17 mouse cellular contexts compared by ENCODE assay signal in genomic region chr4:142803819-142804218, GRCm38 (mm10).
DNase-seq lines count a peak whose midpoint lies in the region; ATAC-seq and TF ChIP-seq lines count a peak whose summit lies in the region.
"Had no signal": no experiment of that assay in that cellular context is flagged by ENCODE, and none has a peak within 500 bp of the region (broad histone marks: within the 10 kb centered on the region; RNA-seq: fewer than 3 reads in every experiment).

No protein-coding gene starts in this region.

- intact Hi-C loops in gastrocnemius, postnatal 36 days (cut with DNase I): no loop called here

- H3K4me2 ChIP-seq in heart, embryonic 11.5 days: no peak overlapping the region
- no peak overlapping the region for H3K4me2 ChIP-seq in lung, embryonic 14.5 days
- no peak overlapping the region for H3K4me2 ChIP-seq in midbrain, embryonic 14.5 days (ENCODE audit: low read length)
- no peak overlapping the region for H3K4me2 ChIP-seq in midbrain, postnatal 0 days (ENCODE audit: low read depth, low read length, poor library complexity, severe bottlenecking)
- H3K4me2 ChIP-seq: forebrain, embryonic 15.5 days; hindbrain, embryonic 12.5 days had no signal

- H3K27ac ChIP-seq in heart, embryonic 11.5 days (ENCODE audit: low read depth, low read length): no peak overlapping the region
- H3K27ac ChIP-seq in lung, embryonic 14.5 days (ENCODE audit: low read depth): no peak overlapping the region
- H3K27ac ChIP-seq in midbrain, embryonic 14.5 days (replicated peaks; ENCODE audit: low read depth, low read length): no peak overlapping the region
- no peak overlapping the region for H3K27ac ChIP-seq in midbrain, postnatal 0 days (ENCODE audit: low read depth, low read length)
- H3K27ac ChIP-seq: embryonic facial prominence, embryonic 10.5 days; forebrain, embryonic 15.5 days; heart, embryonic 10.5 days; hindbrain, embryonic 12.5 days had no signal

- H3K4me1 ChIP-seq in heart, embryonic 11.5 days (ENCODE audit: control insufficient read depth, insufficient read depth, low read length): no peaks in the 10 kb centered on the region
- no peaks in the 10 kb centered on the region for H3K4me1 ChIP-seq in lung, embryonic 14.5 days (ENCODE audit: insufficient read depth)
- H3K4me1 ChIP-seq in lung, adult 2 months (ENCODE audit: control insufficient read depth, insufficient read depth, low read length): no peaks in the 10 kb centered on the region
- peaks cover 4% of the 10 kb centered on the region; the same call in 1 of the 2 replicates for H3K4me1 ChIP-seq in midbrain, embryonic 14.5 days (ENCODE audit: control insufficient read depth, insufficient read depth, low read length)
- H3K4me1 ChIP-seq in midbrain, postnatal 0 days (ENCODE audit: insufficient read depth, low read length): no peaks in the 10 kb centered on the region
- H3K4me1 ChIP-seq: heart, embryonic 10.5 days had no signal

- no peak overlapping the region for H3K9ac ChIP-seq in heart, embryonic 11.5 days (ENCODE audit: low read depth, low read length)
- no peak overlapping the region for H3K9ac ChIP-seq in lung, embryonic 14.5 days
- H3K9ac ChIP-seq in midbrain, embryonic 14.5 days (replicated peaks; ENCODE audit: low read length): no peak overlapping the region
- H3K9ac ChIP-seq in midbrain, postnatal 0 days (replicated peaks; ENCODE audit: low read length, poor library complexity, severe bottlenecking): no peak overlapping the region
- H3K9ac ChIP-seq: forebrain, embryonic 15.5 days; hindbrain, embryonic 12.5 days had no signal

- no peak for TF ChIP-seq CTCF in lung, embryonic 14.5 days (IDR thresholded peaks at IDR 0.05; ENCODE audit: low read depth)
- TF ChIP-seq CTCF in lung, adult 2 months (IDR thresholded peaks at IDR 0.05; ENCODE audit: insufficient read depth, low read length): no peak
- no peak for TF ChIP-seq CTCF in midbrain, postnatal 0 days (IDR thresholded peaks at IDR 0.05)

- DNase-seq in heart, adult 11 months: peak; percentile 76
- peak; percentile 28 for DNase-seq in lung, embryonic 14.5 days
- no peak for DNase-seq in lung, adult 2 months
- DNase-seq in midbrain, embryonic 14.5 days: peak; percentile 29
- DNase-seq in midbrain, postnatal 0 days (ENCODE audit: low spot score): no peak
- peak; percentile 22 for DNase-seq in skeletal muscle tissue, adult 2 months (ENCODE audit: low read depth, low spot score)
- DNase-seq in gastrocnemius, postnatal 36 days: no peak
- DNase-seq: adrenal gland, adult 2 months; adrenal gland, postnatal 25 days; cerebellum, adult 8-10 months had no signal

- H3K4me3 ChIP-seq in heart, embryonic 11.5 days (ENCODE audit: low read depth, low read length): no peak overlapping the region
- H3K4me3 ChIP-seq in lung, embryonic 14.5 days (ENCODE audit: low read depth, low read length): no peak overlapping the region
- H3K4me3 ChIP-seq in lung, adult 2 months (replicated peaks; ENCODE audit: extremely low read depth, low read depth, low read length): no peak overlapping the region
- no peak overlapping the region for H3K4me3 ChIP-seq in midbrain, embryonic 14.5 days (replicated peaks; ENCODE audit: low read depth, low read length)
- no peak overlapping the region for H3K4me3 ChIP-seq in midbrain, postnatal 0 days (ENCODE audit: low read depth, low read length)
- H3K4me3 ChIP-seq: embryonic facial prominence, embryonic 10.5 days; forebrain, embryonic 15.5 days; heart, embryonic 10.5 days; hindbrain, embryonic 12.5 days had no signal

- no peaks in the 10 kb centered on the region for H3K9me3 ChIP-seq in heart, embryonic 11.5 days (replicated peaks; ENCODE audit: control insufficient read depth, low read length)
- no peaks in the 10 kb centered on the region for H3K9me3 ChIP-seq in lung, embryonic 14.5 days (ENCODE audit: low read depth, low read length)
- no peaks in the 10 kb centered on the region for H3K9me3 ChIP-seq in midbrain, embryonic 14.5 days (ENCODE audit: control insufficient read depth, low read length)
- H3K9me3 ChIP-seq in midbrain, postnatal 0 days (ENCODE audit: low read length): no peaks in the 10 kb centered on the region
- H3K9me3 ChIP-seq: embryonic facial prominence, embryonic 10.5 days; forebrain, embryonic 15.5 days; heart, embryonic 10.5 days; hindbrain, embryonic 12.5 days had no signal

- TF ChIP-seq POLR2A in lung, adult 2 months (IDR thresholded peaks at IDR 0.05; ENCODE audit: borderline replicate concordance, extremely low read depth, low read depth, low read length): no peak

- ATAC-seq in heart, embryonic 11.5 days (replicated peaks; ENCODE audit: insufficient number of reproducible peaks, low FRiP score, low TSS enrichment): no peak
- no peak for ATAC-seq in lung, embryonic 14.5 days (ENCODE audit: insufficient read depth)
- ATAC-seq in midbrain, embryonic 14.5 days (ENCODE audit: low FRiP score, low TSS enrichment): no peak
- no peak for ATAC-seq in midbrain, postnatal 0 days (ENCODE audit: low FRiP score)
- ATAC-seq: forebrain, embryonic 15.5 days; hindbrain, embryonic 16.5 days; inflammation-experienced regulatory T-cells, adult 6 months had no signal

- WGBS in heart, embryonic 11.5 days (ENCODE audit: insufficient replicate concordance): 75% methylated on average over 2 of the region's 2 CpGs
- 85% methylated on average over 2 of the region's 2 CpGs for WGBS in lung, embryonic 14.5 days
- WGBS in lung, adult 2 months: 63% methylated on average over 2 of the region's 2 CpGs
- WGBS in midbrain, embryonic 14.5 days: 85% methylated on average over 2 of the region's 2 CpGs
- WGBS in midbrain, postnatal 0 days: 65% methylated on average over 2 of the region's 2 CpGs

- no peaks in the 10 kb centered on the region for H3K27me3 ChIP-seq in heart, embryonic 11.5 days (ENCODE audit: control insufficient read depth, insufficient read depth, low read length)
- H3K27me3 ChIP-seq in lung, embryonic 14.5 days (ENCODE audit: insufficient read depth, low read length): no peaks in the 10 kb centered on the region
- no peaks in the 10 kb centered on the region for H3K27me3 ChIP-seq in midbrain, embryonic 14.5 days (ENCODE audit: control insufficient read depth, insufficient read depth, low read length)
- H3K27me3 ChIP-seq in midbrain, postnatal 0 days (ENCODE audit: insufficient read depth, low read length): no peaks in the 10 kb centered on the region
- H3K27me3 ChIP-seq: forebrain, embryonic 15.5 days; hindbrain, embryonic 12.5 days had no signal

- no peaks in the 10 kb centered on the region for H3K36me3 ChIP-seq in heart, embryonic 11.5 days (ENCODE audit: control insufficient read depth, insufficient read depth, low read length)
- H3K36me3 ChIP-seq in lung, embryonic 14.5 days (ENCODE audit: insufficient read depth): no peaks in the 10 kb centered on the region
- no peaks in the 10 kb centered on the region for H3K36me3 ChIP-seq in midbrain, embryonic 14.5 days (ENCODE audit: control insufficient read depth, insufficient read depth, low read length)
- no peaks in the 10 kb centered on the region for H3K36me3 ChIP-seq in midbrain, postnatal 0 days (ENCODE audit: insufficient read depth, low read length)
- H3K36me3 ChIP-seq: embryonic facial prominence, embryonic 10.5 days; forebrain, embryonic 15.5 days; heart, embryonic 10.5 days; hindbrain, embryonic 12.5 days had no signal

Comparison
In these comparisons a context has a peak if more than half of its experiments do, and no peak if none do; other contexts are left out.
1. DNase-seq: peak in heart, adult 11 months (single experiment), lung, embryonic 14.5 days (single experiment), midbrain, embryonic 14.5 days (single experiment) and skeletal muscle tissue, adult 2 months (single experiment); none in lung, adult 2 months (single experiment), midbrain, postnatal 0 days (single experiment) and gastrocnemius, postnatal 36 days (0 of 2).